Mouse (Mus musculus): ENCODE results near the gene Slc41a1. TPM values are rescaled to one million over a fixed set of nuclear protein-coding genes. Genes with fewer than 3 reads are reported as not detected.
A peak's percentile ranks its signal among the peaks of the same experiment; 100 is the strongest.

Gene Slc41a1
- polyA plus RNA-seq, 1 experiment from 2014 or later: 3.8 TPM

DNA sequence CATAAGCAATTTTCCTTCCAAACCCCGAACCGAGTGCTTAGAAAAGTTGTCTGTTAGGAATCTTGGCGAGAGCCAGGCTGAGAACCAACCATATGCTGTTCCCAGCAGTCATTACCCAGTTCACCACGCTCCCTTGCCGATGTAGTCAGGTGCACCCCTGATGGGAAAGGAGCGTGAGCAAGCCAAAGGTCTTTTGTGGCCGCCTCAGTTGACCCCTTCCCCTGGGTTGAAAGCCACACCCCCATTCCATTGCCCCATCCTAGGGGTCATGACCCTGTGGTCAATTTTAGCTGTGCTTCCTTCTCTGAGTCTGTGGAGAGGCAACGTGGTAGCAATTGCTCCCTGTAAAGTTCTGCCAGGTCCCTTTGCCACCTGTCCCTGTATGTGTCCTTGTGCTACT, 17.6 kb downstream of the Slc41a1 start:
- Histone ChIP-seq H3K4me3 (ENCODE audit: low read depth, low read length) (no peak overlapping the region), H3K27ac (ENCODE audit: low read depth, low read length) (no peak overlapping the region), H3K36me3 (ENCODE audit: control insufficient read depth, insufficient read depth) (peaks cover 25% of the 10 kb centered on the region), H3K27me3 (replicated peaks; ENCODE audit: control insufficient read depth, insufficient read depth, low read length) (no peaks in the 10 kb centered on the region), H3K9me3 (ENCODE audit: control insufficient read depth) (no peaks in the 10 kb centered on the region), H3K9ac (ENCODE audit: low read depth, low read length) (no peak overlapping the region), H3K4me1 (replicated peaks; ENCODE audit: control insufficient read depth, insufficient read depth, low read length) (no peaks in the 10 kb centered on the region), H3K4me2 (replicated peaks; ENCODE audit: low read depth) (no peak overlapping the region)
- no peak for TF ChIP-seq CTCF (IDR thresholded peaks at IDR 0.05; ENCODE audit: low read depth)
- no peak for ATAC-seq
- 78% methylated on average over 8 of the region's 8 CpGs for WGBS

DNA sequence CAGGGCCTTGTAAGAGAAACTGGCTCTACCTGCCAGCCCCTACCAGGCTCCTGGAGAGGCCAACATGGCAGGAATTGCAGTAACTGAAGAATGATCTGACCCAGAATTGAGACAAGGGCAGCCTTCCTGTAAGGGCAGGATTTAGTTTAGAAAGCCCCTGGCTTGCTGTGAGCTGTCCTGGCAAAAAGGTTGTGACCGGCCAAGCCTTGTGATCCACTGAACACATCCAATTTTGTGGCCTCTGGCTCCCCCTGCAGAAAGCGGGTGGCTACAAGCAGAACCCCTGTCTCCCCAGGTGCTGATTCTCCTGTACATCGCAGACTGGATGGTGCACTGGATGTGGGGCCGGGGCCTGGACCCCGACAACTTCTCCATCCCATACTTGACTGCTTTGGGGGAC, 19.0 kb downstream of the Slc41a1 start:
- Histone ChIP-seq H3K4me1 (replicated peaks; ENCODE audit: control insufficient read depth, insufficient read depth, low read length) (no peaks in the 10 kb centered on the region), H3K9ac (ENCODE audit: low read depth, low read length) (no peak overlapping the region), H3K27me3 (replicated peaks; ENCODE audit: control insufficient read depth, insufficient read depth, low read length) (no peaks in the 10 kb centered on the region), H3K4me3 (ENCODE audit: low read depth, low read length) (no peak overlapping the region), H3K9me3 (ENCODE audit: control insufficient read depth) (no peaks in the 10 kb centered on the region), H3K27ac (ENCODE audit: low read depth, low read length) (no peak overlapping the region), H3K36me3 (ENCODE audit: control insufficient read depth, insufficient read depth) (peaks cover 25% of the 10 kb centered on the region), H3K4me2 (replicated peaks; ENCODE audit: low read depth) (no peak overlapping the region)
- WGBS: 74% methylated on average over 5 of the region's 5 CpGs
- ATAC-seq: no peak
- TF ChIP-seq CTCF (IDR thresholded peaks at IDR 0.05; ENCODE audit: low read depth): peak; percentile 68

DNA sequence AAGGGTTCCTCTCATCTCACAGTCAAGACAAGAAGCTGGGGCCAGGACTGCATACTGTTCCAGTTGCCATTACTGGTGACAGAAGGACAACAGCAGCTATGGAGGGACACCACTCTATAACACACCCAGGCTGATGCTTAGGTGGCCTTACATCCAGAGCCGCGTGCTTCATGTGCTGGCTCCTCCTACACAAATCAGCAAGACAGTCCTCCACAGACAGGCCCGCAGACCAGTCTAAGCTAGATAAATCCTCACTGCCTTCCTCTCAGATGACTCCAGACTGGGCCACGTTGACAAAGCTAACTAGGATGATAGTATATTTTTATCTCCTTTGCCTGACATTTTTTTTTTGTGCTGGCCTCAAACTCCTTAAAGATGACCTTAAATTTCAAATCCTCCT, 34.5 kb downstream of the Slc41a1 start:
- Histone ChIP-seq H3K4me2 (replicated peaks; ENCODE audit: low read depth) (no peak overlapping the region), H3K27me3 (replicated peaks; ENCODE audit: control insufficient read depth, insufficient read depth, low read length) (no peaks in the 10 kb centered on the region), H3K4me3 (ENCODE audit: low read depth, low read length) (no peak overlapping the region), H3K27ac (ENCODE audit: low read depth, low read length) (no peak overlapping the region), H3K9me3 (ENCODE audit: control insufficient read depth) (no peaks in the 10 kb centered on the region), H3K9ac (ENCODE audit: low read depth, low read length) (no peak overlapping the region), H3K36me3 (ENCODE audit: control insufficient read depth, insufficient read depth) (no peaks in the 10 kb centered on the region), H3K4me1 (replicated peaks; ENCODE audit: control insufficient read depth, insufficient read depth, low read length) (no peaks in the 10 kb centered on the region)
- TF ChIP-seq CTCF (IDR thresholded peaks at IDR 0.05; ENCODE audit: low read depth): no peak
- no peak for ATAC-seq
- WGBS: 71% methylated on average over 4 of the region's 4 CpGs

DNA sequence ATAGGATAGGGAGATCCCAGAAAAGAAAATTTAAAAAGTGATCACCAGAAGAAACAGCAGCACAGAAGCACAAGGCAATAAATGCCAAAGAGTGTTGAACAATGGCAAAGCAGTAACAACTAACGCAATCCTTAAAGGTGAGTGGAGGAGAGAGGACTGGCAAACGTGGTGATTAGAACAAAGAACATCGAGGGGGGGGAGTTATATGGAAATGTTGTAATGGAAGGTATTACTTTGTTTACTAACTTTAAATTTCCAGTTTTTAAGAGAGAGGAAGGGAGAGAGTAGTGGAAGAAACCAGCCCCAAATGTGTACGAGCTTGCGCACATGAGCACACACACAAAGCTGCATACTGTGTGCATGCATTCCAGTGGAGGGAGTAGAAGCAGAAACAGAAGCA, 38.3 kb downstream of the Slc41a1 start:
- Histone ChIP-seq H3K9ac (ENCODE audit: low read depth, low read length) (no peak overlapping the region), H3K36me3 (ENCODE audit: control insufficient read depth, insufficient read depth) (no peaks in the 10 kb centered on the region), H3K27me3 (replicated peaks; ENCODE audit: control insufficient read depth, insufficient read depth, low read length) (no peaks in the 10 kb centered on the region), H3K27ac (ENCODE audit: low read depth, low read length) (no peak overlapping the region), H3K4me3 (ENCODE audit: low read depth, low read length) (no peak overlapping the region), H3K4me1 (replicated peaks; ENCODE audit: control insufficient read depth, insufficient read depth, low read length) (no peaks in the 10 kb centered on the region), H3K4me2 (replicated peaks; ENCODE audit: low read depth) (no peak overlapping the region), H3K9me3 (ENCODE audit: control insufficient read depth) (no peaks in the 10 kb centered on the region)
- TF ChIP-seq CTCF (IDR thresholded peaks at IDR 0.05; ENCODE audit: low read depth): no peak
- WGBS: 79% methylated on average over 5 of the region's 5 CpGs
- no peak for ATAC-seq

DNA sequence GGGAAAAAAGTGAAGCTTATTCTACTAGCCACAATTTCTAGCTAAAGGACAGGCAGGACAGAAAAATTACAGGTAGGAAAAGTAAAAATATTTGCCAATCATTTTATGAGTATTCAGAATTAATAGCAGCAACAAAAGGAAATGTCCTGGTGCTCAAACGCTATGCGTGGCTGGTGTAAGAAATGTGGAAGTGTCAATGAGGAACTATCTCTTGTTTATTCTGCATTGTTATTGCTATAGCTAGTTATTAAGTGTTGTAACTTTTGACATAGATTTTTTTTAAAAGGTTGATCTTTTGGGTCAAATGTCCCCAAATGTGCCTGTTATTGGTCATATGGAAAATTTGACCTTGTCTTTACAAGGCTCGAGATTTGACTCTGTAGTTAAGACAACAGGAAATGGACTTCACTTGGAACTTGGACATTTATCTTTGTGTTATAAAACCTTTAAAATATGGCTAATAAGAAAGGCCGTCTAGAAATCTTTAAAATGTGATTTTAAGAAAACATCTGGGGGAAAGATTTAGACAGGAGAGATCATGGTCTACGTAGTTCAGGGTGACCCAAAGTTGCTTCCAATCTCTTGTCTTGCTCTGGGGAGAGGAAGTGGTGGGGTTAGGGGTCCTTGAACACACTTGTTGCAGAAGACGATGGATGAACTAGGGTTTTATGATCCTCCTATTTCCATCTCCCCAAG, 39.2 kb downstream of the Slc41a1 start:
- no peak for ATAC-seq
- no peaks in the 10 kb centered on the region for H3K36me3 ChIP-seq (ENCODE audit: control insufficient read depth, insufficient read depth)
- no peak for TF ChIP-seq CTCF (IDR thresholded peaks at IDR 0.05; ENCODE audit: low read depth)

DNA sequence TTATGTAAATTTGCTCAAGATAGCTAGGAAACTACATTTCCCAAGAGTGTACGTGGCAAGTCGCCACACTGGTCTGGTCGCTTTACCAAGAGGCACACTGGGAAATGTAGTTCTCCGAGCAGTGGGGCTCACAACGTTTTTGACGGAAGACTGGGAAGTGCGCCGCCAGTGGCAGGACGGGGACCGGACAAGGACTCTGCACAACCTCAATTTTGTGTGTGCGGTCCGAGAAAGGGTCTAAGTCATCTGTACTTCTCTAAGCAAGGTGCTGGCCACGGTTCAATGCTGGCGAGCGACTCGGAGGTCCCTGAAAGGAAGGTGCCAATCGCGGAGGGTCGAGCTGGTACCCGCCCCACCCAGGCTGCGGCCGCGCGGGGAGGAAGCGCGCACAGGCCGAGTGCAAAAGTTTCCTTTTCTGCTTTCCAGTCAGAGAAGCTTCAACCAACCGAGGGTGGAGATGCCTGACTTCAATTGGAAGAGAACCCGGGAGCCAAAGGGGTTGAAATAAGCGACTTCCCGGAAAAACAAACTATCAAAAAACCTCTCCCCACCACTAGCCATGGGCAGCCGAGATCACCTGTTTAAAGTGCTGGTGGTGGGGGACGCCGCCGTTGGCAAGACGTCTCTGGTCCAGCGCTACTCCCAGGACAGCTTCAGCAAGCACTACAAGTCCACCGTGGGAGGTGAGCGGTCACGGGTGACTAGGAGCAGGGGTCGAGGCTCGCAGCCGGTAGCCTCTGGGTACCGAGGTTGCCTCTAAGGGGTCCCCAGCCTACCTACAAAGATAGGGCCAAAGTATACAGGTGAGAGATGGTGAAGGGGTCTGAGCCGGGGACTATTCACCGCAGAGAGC, 40.0 kb downstream of the Slc41a1 start, which contains the start of gene Rab29:
Gene Rab29 (plus strand): TSS at position 132 of the 853 bp plus-strand sequence.
- H3K4me3 ChIP-seq (ENCODE audit: low read depth, low read length): peak within 1 kb of the TSS; percentile 76
- no peaks in the 10 kb centered on the region for H3K27me3 ChIP-seq (replicated peaks; ENCODE audit: control insufficient read depth, insufficient read depth, low read length)
- no peaks in the 10 kb centered on the region for H3K9me3 ChIP-seq (ENCODE audit: control insufficient read depth)
- under 1% methylated on average over 46 of the region's 46 CpGs for WGBS
- ATAC-seq: peak; percentile 98
- peak; percentile 93 for TF ChIP-seq CTCF (IDR thresholded peaks at IDR 0.05; ENCODE audit: low read depth)
- H3K9ac ChIP-seq (ENCODE audit: low read depth, low read length): peak within 1 kb of the TSS; percentile 59
- peaks cover 4% of the 10 kb centered on the region; the same call in 1 of the 2 replicates for H3K36me3 ChIP-seq (ENCODE audit: control insufficient read depth, insufficient read depth)
- peak within 1 kb of the TSS; percentile 81 for H3K4me2 ChIP-seq (replicated peaks; ENCODE audit: low read depth)
- no peak within 1 kb of the TSS for H3K27ac ChIP-seq (ENCODE audit: low read depth, low read length)
- H3K4me1 ChIP-seq (replicated peaks; ENCODE audit: control insufficient read depth, insufficient read depth, low read length): no peaks in the 10 kb centered on the region

More for the DNA sequence above, 39.2 kb downstream of the Slc41a1 start:
- no peak overlapping the region for H3K27ac ChIP-seq (ENCODE audit: low read depth, low read length)
- H3K9me3 ChIP-seq (ENCODE audit: control insufficient read depth): no peaks in the 10 kb centered on the region
- H3K27me3 ChIP-seq (replicated peaks; ENCODE audit: control insufficient read depth, insufficient read depth, low read length): no peaks in the 10 kb centered on the region
- no peak overlapping the region for H3K9ac ChIP-seq (ENCODE audit: low read depth, low read length)
- peak overlapping the region; percentile 76; the same call in 1 of the 2 replicates for H3K4me3 ChIP-seq (ENCODE audit: low read depth, low read length)
- no peak overlapping the region for H3K4me2 ChIP-seq (replicated peaks; ENCODE audit: low read depth)
- WGBS: 75% methylated on average over 6 of the region's 6 CpGs
- no peaks in the 10 kb centered on the region for H3K4me1 ChIP-seq (replicated peaks; ENCODE audit: control insufficient read depth, insufficient read depth, low read length)
